Mouse (Mus musculus) midbrain, embryonic 16.5 days (tissue): ENCODE results near the gene Sap30. TPM values are rescaled to one million over a fixed set of nuclear protein-coding genes. Genes with fewer than 3 reads are reported as not detected.

ENCODE experiments used
- ATAC-seq: fragments of 200-750 bp; cut with Nextera tagmentation; 2 replicates; pipeline ENCODE4 v1.8.0; 2017; ENCODE audit warnings: moderate TSS enrichment
- H3K27ac ChIP-seq: fragments of 300-500 bp; sonication (generic); 2 replicates; pipeline ENCODE4 v1.5.1; 2014; ENCODE audit warnings: mild to moderate bottlenecking, low read length, mixed read lengths
- H3K27me3 ChIP-seq: fragments of 300-500 bp; sonication (generic); 2 replicates; pipeline ENCODE4 v1.6.1; 2014; ENCODE audit warnings: low read depth, low read length, mixed read lengths; ENCODE audit not compliant: control insufficient read depth, insufficient read depth
- H3K36me3 ChIP-seq: fragments of 300-500 bp; sonication (generic); 2 replicates; pipeline ENCODE4 v1.6.1; 2014; ENCODE audit warnings: mild to moderate bottlenecking, low read length, moderate library complexity, mixed read lengths; ENCODE audit not compliant: control insufficient read depth, insufficient read depth
- H3K4me1 ChIP-seq: fragments of 300-500 bp; sonication (generic); 2 replicates; pipeline ENCODE4 v1.6.1; 2014; ENCODE audit warnings: mild to moderate bottlenecking, low read length, mixed read lengths; ENCODE audit not compliant: control insufficient read depth, insufficient read depth
- H3K4me2 ChIP-seq: fragments of 300-500 bp; sonication (generic); 2 replicates; pipeline ENCODE4 v1.6.1; 2014; ENCODE audit warnings: mild to moderate bottlenecking, low read length, mixed read lengths
- H3K4me3 ChIP-seq: fragments of 300-500 bp; sonication (generic); 2 replicates; pipeline ENCODE4 v1.5.1; 2014; ENCODE audit warnings: low read depth, mild to moderate bottlenecking, low read length, moderate library complexity, mixed read lengths
- H3K9ac ChIP-seq: fragments of 300-500 bp; sonication (generic); 2 replicates; pipeline ENCODE4 v1.6.1; 2014; ENCODE audit warnings: low read depth, low read length, mixed read lengths
- H3K9me3 ChIP-seq: fragments of 300-500 bp; sonication (generic); replicated peaks from 2 replicates; pipeline ENCODE4 v1.6.1; 2014; ENCODE audit warnings: mild to moderate bottlenecking, low read length, mixed read lengths; ENCODE audit not compliant: control insufficient read depth, poor library complexity, severe bottlenecking
- WGBS: fragments of 180-500 bp; shearing (Covaris S2); extraction: QIAGEN DNeasy Blood & Tissue Kit; methylation state at CpG from one replicate; pipeline ENCODE4 v1.1.7; 2014; 5-methylcytosine and 5-hydroxymethylcytosine counted together
- polyA plus RNA-seq: library from polyadenylated mRNA; unstranded; fragments of >200 nt; fragmentation: Nextera tagmentation; extraction: Ambion mirVana; gene quantifications from 2 replicates; pipeline ENCODE4 v1.2.1, GENCODE M21; 2015

Gene Sap30
- polyA plus RNA-seq, 1 experiment from 2014 or later: 24.5 TPM

DNA sequence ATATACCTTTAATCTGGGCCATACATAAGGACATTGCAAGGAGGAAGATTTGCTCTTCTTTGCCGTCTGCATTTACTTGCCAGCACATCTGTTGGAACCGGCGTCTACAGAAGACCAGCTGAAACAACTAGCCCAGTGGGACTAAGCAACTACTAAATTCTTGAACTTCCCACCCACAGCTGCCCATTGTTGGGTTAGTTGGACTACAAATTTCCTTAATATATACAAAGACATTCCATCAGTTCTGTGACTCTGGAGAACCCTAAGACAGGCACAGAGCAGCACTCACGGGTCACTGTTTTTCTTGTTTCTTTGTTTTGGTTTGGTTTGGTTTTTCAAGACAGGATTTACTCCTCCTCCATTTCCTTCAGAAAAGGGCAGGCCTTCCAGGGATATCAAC, 7.1 kb downstream of the Sap30 start:
- no peak for ATAC-seq
- no peak overlapping the region for H3K4me2 ChIP-seq
- peaks cover 4% of the 10 kb centered on the region; the same call in 1 of the 2 replicates for H3K36me3 ChIP-seq
- H3K4me3 ChIP-seq: no peak overlapping the region
- H3K4me1 ChIP-seq: peaks cover 5% of the 10 kb centered on the region
- H3K9ac ChIP-seq: no peak overlapping the region
- 79% methylated on average over 4 of the region's 4 CpGs for WGBS
- no peaks in the 10 kb centered on the region for H3K27me3 ChIP-seq
- H3K27ac ChIP-seq: no peak overlapping the region
- no peaks in the 10 kb centered on the region for H3K9me3 ChIP-seq

DNA sequence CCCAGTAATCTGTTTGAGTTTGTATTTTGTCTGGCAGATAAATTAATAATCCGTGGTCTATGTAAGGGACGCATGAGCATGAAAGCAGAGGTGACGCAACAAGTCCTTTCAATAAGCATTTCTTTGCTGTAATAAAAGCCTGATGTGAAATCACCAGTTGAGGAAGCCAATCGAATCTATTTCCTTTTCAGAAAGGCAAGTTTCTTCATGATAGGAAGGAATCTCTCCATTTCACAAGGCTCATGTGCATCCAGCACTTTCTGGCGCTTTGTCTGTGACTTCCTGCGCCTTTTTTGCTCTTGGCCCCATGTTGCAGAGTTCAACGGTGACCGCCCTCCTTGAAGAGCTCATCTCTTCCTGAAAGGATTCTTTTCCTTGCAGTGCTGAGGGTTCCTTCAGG, 8.0 kb downstream of the Sap30 start:
- H3K4me1 ChIP-seq: no peaks in the 10 kb centered on the region
- no peak for ATAC-seq
- no peak overlapping the region for H3K27ac ChIP-seq
- 96% methylated on average over 8 of the region's 8 CpGs for WGBS
- peaks cover 4% of the 10 kb centered on the region; the same call in 1 of the 2 replicates for H3K36me3 ChIP-seq
- no peak overlapping the region for H3K9ac ChIP-seq
- H3K9me3 ChIP-seq: no peaks in the 10 kb centered on the region
- no peak overlapping the region for H3K4me3 ChIP-seq
- H3K4me2 ChIP-seq: no peak overlapping the region
- no peaks in the 10 kb centered on the region for H3K27me3 ChIP-seq

DNA sequence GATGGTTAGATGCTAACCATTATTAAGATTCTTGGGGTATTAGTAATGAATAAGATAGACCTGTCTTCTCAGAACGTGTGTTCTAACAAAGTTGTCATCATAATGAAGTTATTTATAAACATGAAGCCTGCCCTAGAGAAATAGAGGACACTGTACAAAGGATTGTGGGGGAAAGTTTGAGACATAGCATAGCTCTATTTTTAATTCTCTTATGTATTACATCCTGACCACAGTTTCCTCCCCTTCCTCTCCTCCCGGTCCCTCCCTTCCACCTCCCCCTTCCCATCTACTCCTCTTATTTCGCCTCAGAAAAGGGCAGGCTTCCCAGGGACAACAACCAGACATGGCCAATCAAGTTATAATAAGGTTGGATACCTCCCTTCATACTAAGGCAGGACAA, 9.3 kb downstream of the Sap30 start:
- H3K4me3 ChIP-seq: no peak overlapping the region
- H3K27me3 ChIP-seq: no peaks in the 10 kb centered on the region
- no peaks in the 10 kb centered on the region for H3K4me1 ChIP-seq
- H3K27ac ChIP-seq: no peak overlapping the region
- H3K36me3 ChIP-seq: peaks cover 4% of the 10 kb centered on the region; the same call in 1 of the 2 replicates
- no peaks in the 10 kb centered on the region for H3K9me3 ChIP-seq
- H3K9ac ChIP-seq: no peak overlapping the region
- no peak for ATAC-seq
- no peak overlapping the region for H3K4me2 ChIP-seq
- 79% methylated on average over 3 of the region's 3 CpGs for WGBS

DNA sequence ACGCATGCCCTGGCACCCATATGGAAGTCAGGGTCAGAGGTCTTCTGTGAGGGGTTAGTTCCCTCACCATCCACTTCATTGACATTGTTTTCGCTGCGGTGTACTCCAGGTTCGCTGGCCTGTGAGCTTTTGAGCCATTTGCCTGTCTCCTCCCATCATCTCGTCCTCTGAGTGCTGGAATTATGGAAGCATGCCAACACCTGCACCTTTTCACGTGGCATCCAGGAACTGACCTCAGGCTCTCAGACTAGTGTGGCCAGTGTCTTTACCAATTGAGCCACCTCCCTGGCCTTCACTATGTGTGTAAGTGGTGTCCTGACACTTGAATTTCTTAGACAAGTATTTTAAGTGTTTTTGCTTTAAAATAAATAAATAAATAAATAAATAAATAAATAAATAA, 13.9 kb downstream of the Sap30 start:
- 81% methylated on average over 6 of the region's 6 CpGs for WGBS
- ATAC-seq: no peak

DNA sequence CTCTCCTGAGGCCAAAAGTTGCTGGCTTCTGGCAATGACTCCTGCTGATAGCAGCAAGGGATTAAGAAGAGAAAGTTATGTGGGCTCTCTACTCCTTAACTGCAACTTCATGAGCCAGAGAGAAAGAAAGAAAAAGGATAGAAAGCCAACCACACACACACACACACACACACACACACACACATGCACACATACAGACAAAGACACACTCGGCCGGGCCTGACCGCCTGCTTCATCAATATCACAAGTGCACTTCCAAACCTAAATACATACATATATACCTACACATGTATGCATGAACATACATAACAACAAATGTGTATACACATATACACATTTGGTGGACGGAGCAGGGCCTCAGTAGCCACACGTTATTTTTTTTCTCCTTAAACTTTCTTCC, 16.8 kb downstream of the Sap30 start:
- Histone ChIP-seq H3K27me3 (no peaks in the 10 kb centered on the region), H3K9ac (no peak overlapping the region), H3K27ac (no peak overlapping the region), H3K9me3 (no peaks in the 10 kb centered on the region), H3K4me3 (no peak overlapping the region), H3K36me3 (no peaks in the 10 kb centered on the region), H3K4me1 (no peaks in the 10 kb centered on the region), H3K4me2 (no peak overlapping the region)
- 97% methylated on average over 5 of the region's 5 CpGs for WGBS
- ATAC-seq: no peak

More for the DNA sequence above, 13.9 kb downstream of the Sap30 start:
- H3K36me3 ChIP-seq: no peaks in the 10 kb centered on the region
- no peak overlapping the region for H3K4me3 ChIP-seq
- no peak overlapping the region for H3K4me2 ChIP-seq
- H3K4me1 ChIP-seq: no peaks in the 10 kb centered on the region
- no peak overlapping the region for H3K9ac ChIP-seq
- H3K9me3 ChIP-seq: no peaks in the 10 kb centered on the region
- H3K27me3 ChIP-seq: no peaks in the 10 kb centered on the region
- H3K27ac ChIP-seq: no peak overlapping the region

DNA sequence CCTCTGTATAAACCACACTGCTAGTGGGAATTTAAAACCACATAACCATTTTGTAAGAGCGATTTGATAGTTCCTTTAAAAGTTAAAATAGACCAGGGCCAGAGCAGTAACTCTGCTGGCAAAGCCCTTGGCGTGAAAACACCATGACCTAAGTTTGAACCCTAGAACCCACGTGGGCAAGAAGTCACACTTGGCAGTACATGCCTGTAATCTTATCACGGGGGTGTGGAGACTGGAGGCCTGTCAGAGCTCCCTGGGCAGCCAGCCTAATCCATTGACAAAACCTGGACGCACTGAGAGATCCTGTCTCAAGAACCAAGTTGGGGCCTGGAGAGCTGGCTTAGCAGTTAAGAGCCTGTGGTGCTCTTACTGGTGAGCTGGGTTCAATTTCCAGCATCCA, 19.0 kb downstream of the Sap30 start:
- H3K36me3 ChIP-seq: no peaks in the 10 kb centered on the region
- H3K9me3 ChIP-seq: no peaks in the 10 kb centered on the region
- no peak overlapping the region for H3K4me3 ChIP-seq
- H3K4me2 ChIP-seq: no peak overlapping the region
- H3K27ac ChIP-seq: no peak overlapping the region
- 51% methylated on average over 5 of the region's 5 CpGs for WGBS
- no peak for ATAC-seq
- no peak overlapping the region for H3K9ac ChIP-seq
- no peaks in the 10 kb centered on the region for H3K4me1 ChIP-seq
- H3K27me3 ChIP-seq: no peaks in the 10 kb centered on the region

DNA sequence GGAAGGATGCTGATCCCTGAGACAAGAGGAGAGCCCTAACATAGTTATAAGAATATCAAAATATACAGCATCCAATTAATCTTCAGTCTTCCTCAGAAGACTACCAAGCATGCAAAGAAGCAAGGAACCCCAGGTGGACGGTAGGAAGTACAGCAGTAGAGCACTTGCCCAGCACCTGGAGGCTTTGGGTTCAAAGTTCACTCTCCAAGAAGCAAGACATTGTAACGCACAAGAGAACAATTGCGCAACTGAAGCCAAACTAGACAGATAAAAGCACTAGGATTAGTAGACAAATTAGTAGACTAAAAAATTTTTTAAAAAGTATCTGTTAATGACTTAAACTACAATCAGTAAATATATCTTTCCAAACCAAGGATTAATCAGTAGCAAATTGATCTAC, 23.9 kb downstream of the Sap30 start:
- Histone ChIP-seq H3K27me3 (no peaks in the 10 kb centered on the region), H3K36me3 (no peaks in the 10 kb centered on the region), H3K9ac (no peak overlapping the region), H3K4me3 (no peak overlapping the region), H3K4me2 (no peak overlapping the region), H3K27ac (no peak overlapping the region), H3K4me1 (no peaks in the 10 kb centered on the region), H3K9me3 (no peaks in the 10 kb centered on the region)
- ATAC-seq: no peak
- 91% methylated on average over 3 of the region's 3 CpGs for WGBS

DNA sequence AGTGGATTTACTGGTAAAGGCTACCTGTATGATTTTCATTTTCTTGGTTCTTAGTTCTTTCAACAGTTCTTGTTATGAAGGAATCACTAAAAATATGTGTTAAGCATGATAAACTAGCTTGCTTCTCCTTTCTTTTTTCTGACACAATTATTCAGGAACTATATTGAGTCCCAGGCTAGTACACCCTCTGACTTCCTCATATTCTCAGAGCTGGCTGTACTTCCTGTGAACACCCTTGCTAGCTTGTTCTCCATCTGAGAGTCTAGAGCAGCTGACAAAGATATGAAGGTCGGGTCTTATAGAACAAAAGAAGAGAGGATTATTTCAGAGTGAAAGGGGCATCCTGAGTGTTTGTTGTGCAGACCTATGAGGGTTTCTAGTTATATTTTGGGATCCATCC, 24.8 kb downstream of the Sap30 start:
- Histone ChIP-seq H3K4me1 (no peaks in the 10 kb centered on the region), H3K27me3 (no peaks in the 10 kb centered on the region), H3K4me3 (no peak overlapping the region), H3K36me3 (no peaks in the 10 kb centered on the region), H3K4me2 (no peak overlapping the region), H3K27ac (no peak overlapping the region), H3K9me3 (no peaks in the 10 kb centered on the region), H3K9ac (no peak overlapping the region)
- WGBS: 57% methylated on average over 1 of the region's 1 CpGs
- no peak for ATAC-seq

DNA sequence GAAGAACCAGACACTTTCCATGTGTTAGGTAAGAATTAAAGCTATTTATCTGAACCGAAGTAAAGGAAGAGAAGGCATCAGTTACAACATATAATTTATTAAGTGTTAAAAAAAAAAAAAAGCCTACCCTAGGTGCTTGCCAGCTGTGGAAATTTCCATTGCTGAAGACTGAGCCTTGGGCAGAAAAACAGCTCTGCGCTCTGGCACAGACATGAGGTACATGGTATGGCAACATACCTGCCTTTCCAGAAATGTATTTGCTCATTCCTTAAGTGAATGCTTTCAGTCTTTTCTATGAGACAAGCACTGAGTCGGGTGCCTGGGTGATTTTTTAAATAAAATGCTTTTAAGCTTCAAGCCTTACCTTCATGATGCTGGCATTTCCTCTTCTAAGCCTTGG, 29.7 kb downstream of the Sap30 start:
- Histone ChIP-seq H3K4me2 (no peak overlapping the region), H3K27me3 (no peaks in the 10 kb centered on the region), H3K4me1 (no peaks in the 10 kb centered on the region), H3K9me3 (no peaks in the 10 kb centered on the region), H3K36me3 (no peaks in the 10 kb centered on the region), H3K4me3 (no peak overlapping the region), H3K27ac (no peak overlapping the region), H3K9ac (no peak overlapping the region)
- 88% methylated on average over 3 of the region's 3 CpGs for WGBS
- no peak for ATAC-seq

DNA sequence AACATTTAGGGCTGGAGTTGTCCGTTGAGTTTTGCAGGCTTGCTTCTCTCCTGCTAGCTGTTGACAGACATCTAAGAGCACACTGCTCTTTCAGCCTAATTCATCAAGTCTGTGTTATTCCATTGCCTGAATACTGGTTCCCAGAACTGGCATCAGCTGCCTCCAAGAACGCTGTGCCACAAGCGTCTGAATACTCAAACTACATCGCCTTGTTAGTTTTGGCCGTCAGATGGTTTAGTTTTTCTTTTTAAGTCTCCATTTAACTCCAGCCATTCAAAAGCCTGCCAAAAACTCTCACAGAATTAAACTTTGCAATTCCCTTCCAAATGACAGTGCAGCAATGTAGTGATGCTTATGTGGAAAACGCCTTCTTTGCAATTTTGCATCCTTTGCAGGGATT, 30.5 kb downstream of the Sap30 start:
- H3K27me3 ChIP-seq: no peaks in the 10 kb centered on the region
- WGBS: 77% methylated on average over 6 of the region's 6 CpGs
- H3K9ac ChIP-seq: no peak overlapping the region
- H3K4me2 ChIP-seq: no peak overlapping the region
- no peak for ATAC-seq
- no peaks in the 10 kb centered on the region for H3K9me3 ChIP-seq
- no peak overlapping the region for H3K27ac ChIP-seq
- H3K4me1 ChIP-seq: no peaks in the 10 kb centered on the region
- H3K4me3 ChIP-seq: no peak overlapping the region
- H3K36me3 ChIP-seq: no peaks in the 10 kb centered on the region
